Mouse (Mus musculus): Measurements from ENCODE around the gene Pde8b. TPM values are rescaled to one million over a fixed set of nuclear protein-coding genes. Genes with fewer than 3 reads are reported as not detected.

Pde8b gene
- polyA plus RNA-seq, 1 experiment from 2014 or later, result 3.4 TPM

DNA sequence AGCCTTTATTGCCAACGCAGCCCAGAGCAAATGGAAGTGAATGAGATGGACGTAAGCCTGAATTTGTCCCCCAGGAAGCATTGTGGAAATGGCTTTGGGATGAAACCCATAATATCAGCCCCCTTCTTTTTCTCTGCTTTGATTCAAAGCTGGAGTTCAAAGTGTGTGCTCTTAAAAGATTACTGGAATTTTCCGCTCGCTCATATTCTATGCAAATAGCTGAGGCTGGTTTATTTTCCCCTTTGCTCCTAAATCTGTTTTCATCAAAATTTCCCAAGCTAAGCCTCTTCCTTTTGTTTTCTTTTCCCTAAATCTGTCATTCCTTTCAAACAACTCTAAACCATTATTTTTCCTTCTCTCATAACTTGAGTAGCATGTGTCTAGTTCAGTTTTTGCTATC is 129.6 kb downstream of the Pde8b start:
- Histone ChIP-seq H3K36me3 (ENCODE audit: insufficient read depth) (no peaks in the 10 kb centered on the region), H3K27me3 (ENCODE audit: insufficient read depth, low read length) (no peaks in the 10 kb centered on the region), H3K27ac (ENCODE audit: low read depth) (no peak overlapping the region), H3K4me1 (ENCODE audit: insufficient read depth) (no peaks in the 10 kb centered on the region), H3K4me3 (ENCODE audit: low read depth, low read length) (no peak overlapping the region), H3K9me3 (ENCODE audit: low read depth, low read length) (no peaks in the 10 kb centered on the region), H3K9ac (no peak overlapping the region), H3K4me2 (no peak overlapping the region)
- no peak for DNase-seq
- WGBS, result 82% methylated on average over 4 of the region's 4 CpGs
- no peak for ATAC-seq (ENCODE audit: insufficient read depth)
- no peak for TF ChIP-seq CTCF (IDR thresholded peaks at IDR 0.05; ENCODE audit: low read depth)

DNA sequence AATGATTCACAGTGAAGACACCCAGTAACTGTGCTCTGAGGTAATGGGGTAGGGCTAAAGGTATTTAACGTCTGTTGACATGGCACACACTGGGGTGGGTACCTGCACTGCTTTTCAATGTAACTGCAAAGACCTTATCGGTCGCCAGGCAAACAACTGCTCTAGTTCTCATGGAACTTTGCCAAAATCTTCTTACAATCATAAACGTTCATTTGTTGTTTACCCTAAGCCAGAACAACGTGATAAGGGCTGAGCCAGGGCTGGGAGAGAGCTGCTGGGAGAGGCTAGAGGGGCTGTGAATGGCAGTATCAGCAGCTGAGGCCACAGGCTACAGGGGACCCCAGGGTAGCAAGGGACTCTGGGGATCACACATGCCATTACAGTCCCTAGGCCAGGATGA is 136.4 kb downstream of the Pde8b start:
- 6% methylated on average over 5 of the region's 5 CpGs for WGBS

DNA sequence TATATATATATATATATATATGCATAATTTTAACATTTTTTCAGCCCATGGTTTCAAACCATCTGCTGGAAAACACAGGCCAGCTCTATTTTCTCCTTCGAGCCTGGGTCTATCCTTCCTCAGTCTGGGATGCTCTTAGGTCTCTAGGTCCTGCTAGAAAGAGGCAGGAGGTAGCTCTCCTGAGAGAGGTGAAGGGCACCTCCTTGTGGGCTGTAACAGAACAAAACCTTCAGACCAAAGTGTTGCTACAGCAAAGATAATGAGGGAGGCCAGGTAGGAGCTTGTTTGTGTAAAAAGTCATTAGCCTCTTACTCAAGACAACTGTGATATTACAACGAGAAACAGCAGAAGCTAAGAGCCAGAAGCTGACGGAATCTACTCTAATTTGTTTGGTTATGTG is 140.6 kb downstream of the Pde8b start:
- Histone ChIP-seq H3K9ac (no peak overlapping the region), H3K27me3 (ENCODE audit: insufficient read depth, low read length) (no peaks in the 10 kb centered on the region), H3K4me2 (no peak overlapping the region), H3K4me3 (ENCODE audit: low read depth, low read length) (no peak overlapping the region), H3K4me1 (ENCODE audit: insufficient read depth) (peaks cover 11% of the 10 kb centered on the region), H3K36me3 (ENCODE audit: insufficient read depth) (no peaks in the 10 kb centered on the region), H3K9me3 (ENCODE audit: low read depth, low read length) (no peaks in the 10 kb centered on the region), H3K27ac (ENCODE audit: low read depth) (no peak overlapping the region)
- 48% methylated on average over 3 of the region's 3 CpGs for WGBS
- no peak for TF ChIP-seq CTCF (IDR thresholded peaks at IDR 0.05; ENCODE audit: low read depth)
- ATAC-seq (ENCODE audit: insufficient read depth) (no peak), DNase-seq (no peak)

More for the DNA sequence above, 136.4 kb downstream of the Pde8b start:
- Histone ChIP-seq H3K9me3 (ENCODE audit: low read depth, low read length) (no peaks in the 10 kb centered on the region), H3K36me3 (ENCODE audit: insufficient read depth) (no peaks in the 10 kb centered on the region), H3K4me3 (ENCODE audit: low read depth, low read length) (no peak overlapping the region), H3K27me3 (ENCODE audit: insufficient read depth, low read length) (no peaks in the 10 kb centered on the region), H3K27ac (ENCODE audit: low read depth) (0 out of 2 replicates have a peak overlapping the region, but pooled peaks have one; percentile 5), H3K4me1 (ENCODE audit: insufficient read depth) (peaks cover 11% of the 10 kb centered on the region), H3K9ac (no peak overlapping the region), H3K4me2 (no peak overlapping the region)
- peak; percentile 92 for ATAC-seq (ENCODE audit: insufficient read depth)
- peak; percentile 85 for DNase-seq
- no peak for TF ChIP-seq CTCF (IDR thresholded peaks at IDR 0.05; ENCODE audit: low read depth)

DNA sequence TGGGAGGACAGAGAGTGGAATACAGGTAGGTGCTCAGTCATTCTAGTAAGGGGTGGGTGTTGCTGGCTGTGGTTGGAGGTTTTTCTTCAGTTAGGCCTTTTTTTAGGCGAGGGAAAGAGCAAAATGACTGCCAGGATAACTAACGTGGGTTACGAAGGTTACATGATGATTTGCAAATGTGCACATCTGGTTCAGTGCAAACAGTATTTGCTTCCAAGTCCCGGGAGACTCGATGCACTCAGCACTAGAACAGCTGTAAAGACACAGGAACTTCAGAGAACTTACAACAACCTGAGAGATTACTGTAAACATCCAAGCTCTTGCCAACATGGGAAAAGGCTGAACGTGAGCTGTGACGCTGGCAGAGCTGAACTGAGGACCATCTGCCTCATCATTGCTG is 142.1 kb downstream of the Pde8b start:
- Histone ChIP-seq H3K4me3 (ENCODE audit: low read depth, low read length) (no peak overlapping the region), H3K27ac (ENCODE audit: low read depth) (no peak overlapping the region), H3K27me3 (ENCODE audit: insufficient read depth, low read length) (no peaks in the 10 kb centered on the region), H3K9me3 (ENCODE audit: low read depth, low read length) (no peaks in the 10 kb centered on the region), H3K4me2 (no peak overlapping the region), H3K9ac (no peak overlapping the region), H3K36me3 (ENCODE audit: insufficient read depth) (no peaks in the 10 kb centered on the region), H3K4me1 (ENCODE audit: insufficient read depth) (no peaks in the 10 kb centered on the region)
- DNase-seq, result no peak
- ATAC-seq (ENCODE audit: insufficient read depth), result no peak
- 42% methylated on average over 7 of the region's 7 CpGs for WGBS
- no peak for TF ChIP-seq CTCF (IDR thresholded peaks at IDR 0.05; ENCODE audit: low read depth)

DNA sequence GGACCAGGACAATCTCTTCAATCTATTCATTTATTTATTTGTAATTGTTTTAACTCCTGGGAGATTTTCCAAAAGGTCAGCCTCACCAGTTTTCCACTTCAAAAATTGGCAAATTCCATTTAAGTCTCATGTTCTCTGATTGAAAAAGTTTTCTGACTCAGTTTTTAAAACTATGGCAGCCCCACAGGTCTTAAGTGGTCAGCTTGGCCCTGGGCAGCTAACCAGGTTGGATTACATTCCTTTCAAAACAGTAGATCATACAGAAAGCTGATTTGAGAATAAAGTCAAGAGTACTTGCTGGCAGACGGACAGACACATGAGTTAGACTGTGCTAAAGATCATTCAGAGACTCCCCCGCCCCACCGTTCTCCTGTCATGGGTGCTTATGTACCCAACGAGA is 145.3 kb downstream of the Pde8b start:
- WGBS, result 57% methylated on average over 4 of the region's 4 CpGs
- no peak for ATAC-seq (ENCODE audit: insufficient read depth)

DNA sequence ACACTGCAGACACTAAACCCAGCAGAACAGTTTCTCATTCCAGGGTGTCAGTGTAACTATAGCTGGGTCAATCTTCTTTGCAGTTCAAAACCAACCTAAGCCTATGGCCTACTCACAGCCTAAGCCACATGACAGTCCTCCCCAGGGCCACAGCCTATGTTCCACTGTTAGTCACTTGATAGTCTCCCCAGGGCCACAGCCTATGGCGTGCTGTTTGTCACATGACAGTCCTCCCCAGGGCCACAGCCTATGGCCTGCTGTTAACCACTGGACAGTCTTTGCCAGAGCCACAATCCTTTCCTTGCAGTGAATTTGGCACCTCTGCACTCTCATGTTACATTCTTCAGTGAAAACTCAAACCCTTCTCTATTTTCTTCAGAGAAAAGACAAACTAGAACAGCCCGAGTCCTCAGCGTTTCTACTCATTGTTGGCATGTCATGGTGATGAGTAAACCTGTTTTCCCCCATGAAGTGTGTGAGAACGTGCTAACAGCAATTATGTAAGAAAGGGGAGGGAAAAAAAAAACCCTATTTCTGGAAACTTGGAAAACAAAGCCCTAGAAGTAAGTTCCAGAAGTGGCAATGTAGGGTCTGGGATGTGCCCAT is 147.0 kb downstream of the Pde8b start:
- no peaks in the 10 kb centered on the region for H3K36me3 ChIP-seq (ENCODE audit: insufficient read depth)
- no peaks in the 10 kb centered on the region for H3K27me3 ChIP-seq (ENCODE audit: insufficient read depth, low read length)
- no peak for TF ChIP-seq CTCF (IDR thresholded peaks at IDR 0.05; ENCODE audit: low read depth)
- DNase-seq (no peak), ATAC-seq (ENCODE audit: insufficient read depth) (no peak)
- H3K27ac ChIP-seq (ENCODE audit: low read depth), result no peak overlapping the region
- no peak overlapping the region for H3K9ac ChIP-seq
- H3K9me3 ChIP-seq (ENCODE audit: low read depth, low read length), result no peaks in the 10 kb centered on the region
- H3K4me3 ChIP-seq (ENCODE audit: low read depth, low read length), result no peak overlapping the region
- no peak overlapping the region for H3K4me2 ChIP-seq
- 53% methylated on average over 4 of the region's 4 CpGs for WGBS
- no peaks in the 10 kb centered on the region for H3K4me1 ChIP-seq (ENCODE audit: insufficient read depth)

More for the DNA sequence above, 145.3 kb downstream of the Pde8b start:
- no peak overlapping the region for H3K27ac ChIP-seq (ENCODE audit: low read depth)
- no peaks in the 10 kb centered on the region for H3K4me1 ChIP-seq (ENCODE audit: insufficient read depth)
- H3K9me3 ChIP-seq (ENCODE audit: low read depth, low read length), result no peaks in the 10 kb centered on the region
- no peak for TF ChIP-seq CTCF (IDR thresholded peaks at IDR 0.05; ENCODE audit: low read depth)
- peak; percentile 44 for DNase-seq
- H3K9ac ChIP-seq, result no peak overlapping the region
- H3K4me3 ChIP-seq (ENCODE audit: low read depth, low read length), result no peak overlapping the region
- H3K27me3 ChIP-seq (ENCODE audit: insufficient read depth, low read length), result no peaks in the 10 kb centered on the region
- H3K36me3 ChIP-seq (ENCODE audit: insufficient read depth), result no peaks in the 10 kb centered on the region
- H3K4me2 ChIP-seq, result no peak overlapping the region

DNA sequence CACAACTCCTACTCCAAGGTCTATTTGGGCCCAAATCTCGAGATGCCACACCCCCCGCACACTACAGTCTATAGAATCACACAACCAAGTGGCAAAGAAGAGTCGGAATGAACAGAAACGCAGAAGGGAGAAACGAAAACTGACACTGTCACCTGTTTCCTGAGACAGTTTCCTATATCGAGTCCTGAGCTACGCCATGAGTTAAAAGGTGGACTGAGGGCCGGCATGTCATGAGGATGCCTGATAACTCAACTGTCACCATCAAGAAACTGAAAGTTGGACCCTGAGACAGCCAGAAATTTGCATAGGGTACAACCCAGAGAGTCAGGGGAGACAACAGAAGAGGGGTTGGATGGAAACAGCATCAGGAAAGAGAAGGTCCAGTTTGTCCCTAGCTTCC is 148.8 kb downstream of the Pde8b start:
- no peaks in the 10 kb centered on the region for H3K9me3 ChIP-seq (ENCODE audit: low read depth, low read length)
- no peak overlapping the region for H3K27ac ChIP-seq (ENCODE audit: low read depth)
- ATAC-seq (ENCODE audit: insufficient read depth), result no peak
- DNase-seq, result no peak
- H3K4me1 ChIP-seq (ENCODE audit: insufficient read depth), result no peaks in the 10 kb centered on the region
- H3K4me3 ChIP-seq (ENCODE audit: low read depth, low read length), result no peak overlapping the region
- H3K4me2 ChIP-seq, result no peak overlapping the region
- no peak overlapping the region for H3K9ac ChIP-seq
- no peak for TF ChIP-seq CTCF (IDR thresholded peaks at IDR 0.05; ENCODE audit: low read depth)
- H3K36me3 ChIP-seq (ENCODE audit: insufficient read depth), result no peaks in the 10 kb centered on the region
- WGBS, result 85% methylated on average over 8 of the region's 8 CpGs
- H3K27me3 ChIP-seq (ENCODE audit: insufficient read depth, low read length), result no peaks in the 10 kb centered on the region
